Mouse (Mus musculus) midbrain, embryonic 16.5 days (tissue): ENCODE measurements at regions not wholly inside any gene's neighbourhood (a gene's known extent, or its start where the extent isn't known, plus 50 kb on each side); places are given as distances from the start of the nearest gene placed in this dataset.
A peak's percentile ranks its signal among the peaks of the same experiment; 100 is the strongest.

Source experiments
- ATAC-seq: fragments of 200-750 bp; cut with Nextera tagmentation; 2 replicates; pipeline ENCODE4 v1.8.0; 2017; ENCODE audit warnings: moderate TSS enrichment
- H3K27ac ChIP-seq: fragments of 300-500 bp; sonication (generic); 2 replicates; pipeline ENCODE4 v1.5.1; 2014; ENCODE audit warnings: mild to moderate bottlenecking, low read length, mixed read lengths
- H3K27me3 ChIP-seq: fragments of 300-500 bp; sonication (generic); 2 replicates; pipeline ENCODE4 v1.6.1; 2014; ENCODE audit warnings: low read depth, low read length, mixed read lengths; ENCODE audit not compliant: control insufficient read depth, insufficient read depth
- H3K36me3 ChIP-seq: fragments of 300-500 bp; sonication (generic); 2 replicates; pipeline ENCODE4 v1.6.1; 2014; ENCODE audit warnings: mild to moderate bottlenecking, low read length, moderate library complexity, mixed read lengths; ENCODE audit not compliant: control insufficient read depth, insufficient read depth
- H3K4me1 ChIP-seq: fragments of 300-500 bp; sonication (generic); 2 replicates; pipeline ENCODE4 v1.6.1; 2014; ENCODE audit warnings: mild to moderate bottlenecking, low read length, mixed read lengths; ENCODE audit not compliant: control insufficient read depth, insufficient read depth
- H3K4me2 ChIP-seq: fragments of 300-500 bp; sonication (generic); 2 replicates; pipeline ENCODE4 v1.6.1; 2014; ENCODE audit warnings: mild to moderate bottlenecking, low read length, mixed read lengths
- H3K4me3 ChIP-seq: fragments of 300-500 bp; sonication (generic); 2 replicates; pipeline ENCODE4 v1.5.1; 2014; ENCODE audit warnings: low read depth, mild to moderate bottlenecking, low read length, moderate library complexity, mixed read lengths
- H3K9ac ChIP-seq: fragments of 300-500 bp; sonication (generic); 2 replicates; pipeline ENCODE4 v1.6.1; 2014; ENCODE audit warnings: low read depth, low read length, mixed read lengths
- H3K9me3 ChIP-seq: fragments of 300-500 bp; sonication (generic); replicated peaks from 2 replicates; pipeline ENCODE4 v1.6.1; 2014; ENCODE audit warnings: mild to moderate bottlenecking, low read length, mixed read lengths; ENCODE audit not compliant: control insufficient read depth, poor library complexity, severe bottlenecking
- WGBS: fragments of 180-500 bp; shearing (Covaris S2); extraction: QIAGEN DNeasy Blood & Tissue Kit; methylation state at CpG from one replicate; pipeline ENCODE4 v1.1.7; 2014; 5-methylcytosine and 5-hydroxymethylcytosine counted together

- Histone ChIP-seq H3K9ac (no peak overlapping the region), H3K4me3 (no peak overlapping the region), H3K27me3 (no peaks in the 10 kb centered on the region), H3K4me1 (no peaks in the 10 kb centered on the region), H3K36me3 (no peaks in the 10 kb centered on the region), H3K9me3 (no peaks in the 10 kb centered on the region), H3K4me2 (no peak overlapping the region), H3K27ac (no peak overlapping the region)
- WGBS = 64% methylated on average over 1 of the region's 1 CpGs
- no peak for ATAC-seq
These were observed 581.9 kb downstream of the 1700064H15Rik start for GRCm38 (mm10) chr3:19046610-19047009.

GRCm38 (mm10) chr3:19055961-19056360, 572.5 kb downstream of the 1700064H15Rik start:
- Histone ChIP-seq H3K36me3 (no peaks in the 10 kb centered on the region), H3K4me1 (peaks cover 5% of the 10 kb centered on the region; the same call in 1 of the 2 replicates), H3K4me2 (no peak overlapping the region), H3K27ac (no peak overlapping the region), H3K9ac (no peak overlapping the region), H3K27me3 (no peaks in the 10 kb centered on the region), H3K9me3 (no peaks in the 10 kb centered on the region), H3K4me3 (no peak overlapping the region)
- ATAC-seq = no peak
- 73% methylated on average over 3 of the region's 3 CpGs for WGBS

- peak overlapping the region; percentile 13; the same call in 1 of the 2 replicates for H3K4me2 ChIP-seq
- no peaks in the 10 kb centered on the region for H3K27me3 ChIP-seq
- 21% methylated on average over 9 of the region's 9 CpGs for WGBS
- peak; percentile 50; the same call in 1 of the 2 replicates for ATAC-seq
- peaks cover 5% of the 10 kb centered on the region; the same call in 1 of the 2 replicates for H3K4me1 ChIP-seq
- no peak overlapping the region for H3K9ac ChIP-seq
- no peaks in the 10 kb centered on the region for H3K9me3 ChIP-seq
- H3K4me3 ChIP-seq = no peak overlapping the region
- no peak overlapping the region for H3K27ac ChIP-seq
- no peaks in the 10 kb centered on the region for H3K36me3 ChIP-seq
These were observed 571.9 kb downstream of the 1700064H15Rik start for GRCm38 (mm10) chr3:19056623-19057022.

DNA sequence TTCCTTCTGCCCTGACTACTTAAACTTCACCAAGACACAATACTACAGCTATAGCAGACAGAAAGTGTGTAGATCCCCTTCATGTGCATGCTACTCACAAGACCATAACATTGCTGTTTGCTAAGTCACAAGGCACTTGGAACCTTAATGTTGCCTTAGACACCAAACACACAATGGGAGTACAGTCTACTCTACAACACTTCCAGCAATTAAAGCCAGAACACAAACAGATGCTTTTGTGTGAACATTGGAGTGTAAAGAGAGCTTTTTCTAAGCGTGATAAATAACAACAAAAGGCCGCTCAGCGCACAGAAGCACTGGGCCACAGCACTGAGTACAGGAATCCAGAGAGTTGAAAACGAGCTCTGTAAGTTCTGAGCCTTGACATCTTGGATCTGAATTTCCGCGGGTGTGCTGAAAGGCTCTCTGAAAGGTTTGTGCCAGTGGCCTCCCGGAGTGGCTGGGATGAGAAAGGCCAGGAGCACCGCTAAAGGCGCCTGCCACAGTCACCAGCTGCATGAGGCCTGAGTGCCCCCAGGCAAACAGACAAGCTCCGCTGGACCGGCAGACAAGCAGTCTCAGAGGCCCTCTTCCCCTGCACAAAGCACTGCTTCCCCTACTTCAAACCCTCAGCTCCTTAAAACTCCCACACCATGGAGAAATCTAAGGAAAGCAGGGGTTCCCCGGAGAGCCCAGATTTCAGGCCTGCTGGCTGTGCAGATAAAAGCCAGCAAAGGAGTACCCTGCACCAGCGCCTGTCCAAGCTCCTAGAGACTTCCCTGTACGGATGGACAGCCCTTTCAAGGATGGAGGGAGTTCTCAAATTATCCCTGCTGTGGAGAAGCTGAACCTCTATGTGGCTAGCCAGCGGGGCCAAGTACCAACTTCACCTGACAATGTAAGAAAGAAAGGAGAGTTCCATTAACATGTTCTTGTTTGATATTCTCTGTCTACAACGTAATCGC, 568.3 kb downstream of the 1700064H15Rik start:
- peak; percentile 70 for ATAC-seq
- no peaks in the 10 kb centered on the region for H3K9me3 ChIP-seq
- H3K36me3 ChIP-seq = no peaks in the 10 kb centered on the region
- H3K27ac ChIP-seq = no peak overlapping the region
- no peak overlapping the region for H3K4me2 ChIP-seq
- no peak overlapping the region for H3K4me3 ChIP-seq
- H3K9ac ChIP-seq = no peak overlapping the region
- WGBS = 26% methylated on average over 15 of the region's 17 CpGs
- H3K27me3 ChIP-seq = no peaks in the 10 kb centered on the region
- peaks cover 5% of the 10 kb centered on the region; the same call in 1 of the 2 replicates for H3K4me1 ChIP-seq

GRCm38 (mm10) chr3:19061488-19062248, 566.8 kb downstream of the 1700064H15Rik start:
- H3K9me3 ChIP-seq = no peaks in the 10 kb centered on the region
- no peak overlapping the region for H3K27ac ChIP-seq
- peak; percentile 69 for ATAC-seq
- no peaks in the 10 kb centered on the region for H3K27me3 ChIP-seq
- H3K36me3 ChIP-seq = no peaks in the 10 kb centered on the region
- no peak overlapping the region for H3K9ac ChIP-seq
- H3K4me3 ChIP-seq = no peak overlapping the region
- no peak overlapping the region for H3K4me2 ChIP-seq
- WGBS = 37% methylated on average over 12 of the region's 14 CpGs
- H3K4me1 ChIP-seq = peaks cover 5% of the 10 kb centered on the region; the same call in 1 of the 2 replicates

GRCm38 (mm10) chr3:19062249-19062859, 566.1 kb downstream of the 1700064H15Rik start:
- no peak overlapping the region for H3K4me3 ChIP-seq
- H3K27me3 ChIP-seq = no peaks in the 10 kb centered on the region
- ATAC-seq = peak; percentile 61; the same call in 1 of the 2 replicates
- peaks cover 5% of the 10 kb centered on the region; the same call in 1 of the 2 replicates for H3K4me1 ChIP-seq
- H3K9me3 ChIP-seq = no peaks in the 10 kb centered on the region
- no peak overlapping the region for H3K27ac ChIP-seq
- 39% methylated on average over 6 of the region's 6 CpGs for WGBS
- H3K36me3 ChIP-seq = no peaks in the 10 kb centered on the region
- H3K4me2 ChIP-seq = no peak overlapping the region
- no peak overlapping the region for H3K9ac ChIP-seq

DNA sequence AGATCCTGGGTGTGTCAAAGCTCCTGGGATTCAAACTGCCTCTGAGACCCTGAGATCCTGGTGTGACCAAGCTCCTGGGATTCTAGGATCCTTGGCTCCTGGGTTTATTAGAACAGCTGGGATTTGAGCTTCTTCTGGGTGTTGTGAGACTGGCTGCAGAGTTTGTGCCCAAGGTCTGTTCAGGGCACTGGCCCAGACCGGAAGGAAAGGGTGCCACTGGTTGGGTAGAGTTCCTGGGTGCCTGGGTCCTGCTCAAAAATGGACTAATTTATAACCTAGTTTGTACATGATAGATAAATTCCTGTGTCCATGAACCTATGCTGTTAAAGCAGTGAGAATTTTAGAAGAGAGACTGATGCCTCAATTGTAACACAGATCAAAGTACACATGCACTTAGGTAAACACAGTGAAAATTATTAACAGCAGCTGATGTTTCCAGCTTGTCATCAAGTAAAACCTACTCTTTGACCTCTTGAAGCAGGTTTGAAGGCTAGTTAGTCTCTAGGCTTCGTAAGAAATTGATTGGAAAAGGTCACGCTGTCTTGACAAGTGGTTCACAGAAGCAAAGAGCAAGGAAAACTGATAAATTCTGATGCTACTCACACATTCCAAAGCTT, 561.2 kb downstream of the 1700064H15Rik start:
- Histone ChIP-seq H3K36me3 (no peaks in the 10 kb centered on the region), H3K27ac (no peak overlapping the region), H3K4me3 (no peak overlapping the region), H3K9ac (no peak overlapping the region), H3K27me3 (no peaks in the 10 kb centered on the region), H3K9me3 (no peaks in the 10 kb centered on the region), H3K4me2 (no peak overlapping the region), H3K4me1 (no peaks in the 10 kb centered on the region)
- no peak for ATAC-seq
- WGBS = 88% methylated on average over 3 of the region's 3 CpGs
